Mouse (Mus musculus) liver, embryonic 15.5 days (tissue): ENCODE data around the gene Gata3. TPM values are rescaled to one million over a fixed set of nuclear protein-coding genes. Genes with fewer than 3 reads are reported as not detected.

ENCODE experiments used
- polyA plus RNA-seq: library from polyadenylated mRNA; unstranded; fragments of >200 nt; fragmentation: Nextera tagmentation; extraction: Ambion mirVana; gene quantifications from 2 replicates; pipeline ENCODE4 v1.2.1, GENCODE M21; 2015

Gata3 gene
- polyA plus RNA-seq, 1 experiment from 2014 or later, result 1.1 TPM

Other genes starting within 250 kb of the Gata3 start
- 0.14 TPM in 1 of 2 replicates, not detected in the other for gene 4930412O13Rik, start 8.8 kb downstream of the Gata3 start, polyA plus RNA-seq
- not detected in 2 replicates for gene 9230102O04Rik, start 494 bp downstream of the Gata3 start, polyA plus RNA-seq
- 6.3 and 6.6 TPM in 2 replicates for gene Taf3, start 158.6 kb upstream of the Gata3 start, polyA plus RNA-seq
- 293 and 314 TPM in 2 replicates for gene Atp5c1, start 190.5 kb upstream of the Gata3 start, polyA plus RNA-seq
- 12.1 and 12.7 TPM in 2 replicates for gene Kin, start 190.6 kb upstream of the Gata3 start, polyA plus RNA-seq
- gene Itih2, start 241.4 kb upstream of the Gata3 start, polyA plus RNA-seq, result 310 and 334 TPM in 2 replicates